Mouse (Mus musculus): ENCODE results near the gene Iqschfp. TPM values are rescaled to one million over a fixed set of nuclear protein-coding genes. Genes with fewer than 3 reads are reported as not detected.
A peak's percentile ranks its signal among the peaks of the same experiment; 100 is the strongest.

Gene Iqschfp
- polyA plus RNA-seq (2016; fragmentation: Nextera tagmentation; extraction: Ambion mirVana), result 0.12 TPM in 1 of 2 replicates, not detected in the other

GRCm38 (mm10) chr3:67892026-67892705, at the start of gene Iqschfp, which contains the start of gene Iqcj:
Iqschfp (plus strand) TSS chr3:67892232.
Iqcj (plus strand) TSS chr3:67892220.
- 81% methylated on average over 15 of the region's 15 CpGs for WGBS
- no peaks in the 10 kb centered on the region for H3K4me1 ChIP-seq (replicated peaks)
- no peaks in the 10 kb centered on the region for H3K36me3 ChIP-seq
- H3K27ac ChIP-seq, result no peak within 1 kb of the TSS
- H3K9me3 ChIP-seq, result no peaks in the 10 kb centered on the region
- H3K4me3 ChIP-seq, result no peak within 1 kb of the TSS
- no peaks in the 10 kb centered on the region for H3K27me3 ChIP-seq (ENCODE audit: insufficient read depth, poor library complexity, severe bottlenecking)
- DNase-seq (ENCODE audit: low spot score), result no peak

DNA sequence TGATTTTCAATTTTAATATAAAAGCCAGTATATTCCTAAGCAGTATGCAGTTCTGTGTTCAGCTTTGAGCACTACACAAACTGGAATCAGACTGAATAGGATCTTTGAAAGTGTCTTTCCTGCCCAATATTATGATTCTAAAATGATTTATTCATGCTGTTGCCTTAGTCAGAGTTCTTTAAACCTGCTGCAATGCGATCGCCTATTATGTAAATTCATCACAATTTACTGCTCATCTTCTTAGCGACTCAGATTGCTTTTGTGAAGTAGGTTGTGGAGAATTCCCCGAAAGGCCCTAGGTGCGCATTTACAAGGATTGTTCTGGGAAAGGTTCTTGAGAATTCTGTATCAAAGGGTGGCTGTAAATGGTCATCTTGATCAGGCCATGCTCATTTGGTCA, 39.6 kb upstream of the Iqschfp start:
- 86% methylated on average over 5 of the region's 5 CpGs for WGBS
- no peak overlapping the region for H3K4me3 ChIP-seq
- no peaks in the 10 kb centered on the region for H3K36me3 ChIP-seq
- H3K27me3 ChIP-seq (ENCODE audit: insufficient read depth, poor library complexity, severe bottlenecking), result no peaks in the 10 kb centered on the region
- no peak for DNase-seq (ENCODE audit: low spot score)
- no peak overlapping the region for H3K27ac ChIP-seq
- no peaks in the 10 kb centered on the region for H3K9me3 ChIP-seq
- H3K4me1 ChIP-seq (replicated peaks), result no peaks in the 10 kb centered on the region

- Histone ChIP-seq H3K27me3 (ENCODE audit: insufficient read depth, poor library complexity, severe bottlenecking) (no peaks in the 10 kb centered on the region), H3K36me3 (no peaks in the 10 kb centered on the region), H3K27ac (no peak overlapping the region), H3K9me3 (no peaks in the 10 kb centered on the region), H3K4me1 (replicated peaks) (no peaks in the 10 kb centered on the region), H3K4me3 (no peak overlapping the region)
- DNase-seq (ENCODE audit: low spot score), result no peak
- WGBS, result 88% methylated on average over 3 of the region's 3 CpGs
These were observed 30.5 kb upstream of the Iqschfp start for GRCm38 (mm10) chr3:67861524-67861923.

GRCm38 (mm10) chr3:67867420-67868065, 24.5 kb upstream of the Iqschfp start:
- DNase-seq (ENCODE audit: low spot score), result peak; percentile 6
- Histone ChIP-seq H3K27me3 (ENCODE audit: insufficient read depth, poor library complexity, severe bottlenecking) (no peaks in the 10 kb centered on the region), H3K4me3 (no peak overlapping the region), H3K4me1 (replicated peaks) (no peaks in the 10 kb centered on the region), H3K36me3 (no peaks in the 10 kb centered on the region), H3K27ac (no peak overlapping the region), H3K9me3 (no peaks in the 10 kb centered on the region)
- WGBS, result 71% methylated on average over 13 of the region's 13 CpGs

DNA sequence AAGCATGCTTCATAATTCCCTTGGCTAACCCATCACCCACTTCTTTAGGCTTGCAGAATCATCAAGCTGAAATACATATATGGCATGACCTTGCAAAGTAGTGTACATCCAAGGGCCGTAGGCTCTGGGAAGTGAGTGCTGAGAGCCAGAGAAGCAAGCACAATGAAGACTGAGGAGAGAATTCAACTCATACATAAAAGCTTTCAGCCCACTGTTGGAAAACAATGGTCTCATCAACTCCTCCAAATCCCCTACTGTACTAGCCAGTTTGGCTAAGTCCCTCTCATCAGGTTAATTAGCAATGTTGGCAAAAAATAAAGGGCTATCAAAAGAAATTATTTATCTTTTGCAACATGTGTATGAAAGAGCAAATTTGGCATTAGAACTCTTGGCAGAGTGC, 22.6 kb upstream of the Iqschfp start:
- Histone ChIP-seq H3K27ac (no peak overlapping the region), H3K4me1 (replicated peaks) (no peaks in the 10 kb centered on the region), H3K27me3 (ENCODE audit: insufficient read depth, poor library complexity, severe bottlenecking) (no peaks in the 10 kb centered on the region), H3K4me3 (no peak overlapping the region), H3K36me3 (no peaks in the 10 kb centered on the region), H3K9me3 (no peaks in the 10 kb centered on the region)
- no peak for DNase-seq (ENCODE audit: low spot score)
- 75% methylated on average over 1 of the region's 1 CpGs for WGBS

DNA sequence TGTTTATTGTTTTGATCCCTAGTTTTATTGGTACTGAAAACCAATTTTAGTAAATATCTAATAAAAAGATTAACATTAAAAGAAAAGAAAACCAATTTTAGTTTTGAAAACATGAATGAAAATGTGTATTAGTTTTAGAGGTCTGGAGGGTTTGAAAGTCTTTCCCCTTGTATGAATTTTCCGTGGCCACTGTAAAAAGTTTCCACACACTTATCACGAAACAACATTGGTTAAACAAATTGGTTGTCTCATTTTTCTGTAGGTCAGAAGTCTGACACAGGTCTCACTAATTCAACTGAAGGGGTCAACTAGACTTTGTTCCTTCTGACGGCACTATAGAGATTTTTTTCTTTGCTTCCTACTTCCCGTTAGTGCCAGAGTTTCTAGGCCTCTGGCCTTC, 14.8 kb upstream of the Iqschfp start:
- WGBS, result 78% methylated on average over 4 of the region's 4 CpGs
- Histone ChIP-seq H3K36me3 (no peaks in the 10 kb centered on the region), H3K27ac (no peak overlapping the region), H3K4me1 (replicated peaks) (no peaks in the 10 kb centered on the region), H3K4me3 (no peak overlapping the region), H3K27me3 (ENCODE audit: insufficient read depth, poor library complexity, severe bottlenecking) (no peaks in the 10 kb centered on the region), H3K9me3 (no peaks in the 10 kb centered on the region)
- DNase-seq (ENCODE audit: low spot score), result no peak

- Histone ChIP-seq H3K27ac (no peak overlapping the region), H3K4me1 (replicated peaks) (no peaks in the 10 kb centered on the region), H3K4me3 (no peak overlapping the region), H3K36me3 (no peaks in the 10 kb centered on the region), H3K9me3 (no peaks in the 10 kb centered on the region), H3K27me3 (ENCODE audit: insufficient read depth, poor library complexity, severe bottlenecking) (no peaks in the 10 kb centered on the region)
- 64% methylated on average over 3 of the region's 3 CpGs for WGBS
- no peak for DNase-seq (ENCODE audit: low spot score)
These were observed 7.7 kb upstream of the Iqschfp start for GRCm38 (mm10) chr3:67884335-67884734.

DNA sequence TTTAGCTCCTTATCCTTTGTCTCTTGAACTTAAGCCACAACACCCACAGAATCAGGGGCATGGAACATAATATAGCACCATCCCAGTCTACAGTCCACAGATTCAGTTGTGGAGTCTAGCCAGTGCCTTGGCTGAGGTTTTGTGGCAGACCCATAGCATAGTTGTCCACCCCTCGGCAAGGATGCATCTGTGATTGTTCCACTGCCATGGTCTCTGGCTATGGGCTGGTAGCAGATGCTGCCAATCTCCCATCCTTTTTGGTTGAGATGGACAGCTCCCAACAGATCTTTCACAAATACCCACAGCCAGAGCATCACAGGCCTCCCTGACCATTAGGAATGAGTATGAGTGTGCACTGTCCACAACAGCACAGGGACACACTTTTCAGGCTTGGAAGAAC, 5.9 kb upstream of the Iqschfp start:
- Histone ChIP-seq H3K4me3 (no peak overlapping the region), H3K36me3 (no peaks in the 10 kb centered on the region), H3K9me3 (no peaks in the 10 kb centered on the region), H3K27me3 (ENCODE audit: insufficient read depth, poor library complexity, severe bottlenecking) (no peaks in the 10 kb centered on the region), H3K27ac (0 out of 2 replicates have a peak overlapping the region, but pooled peaks have one; percentile 4), H3K4me1 (replicated peaks) (no peaks in the 10 kb centered on the region)
- 88% methylated on average over 1 of the region's 1 CpGs for WGBS
- DNase-seq (ENCODE audit: low spot score), result no peak

- Histone ChIP-seq H3K27ac (no peak overlapping the region), H3K9me3 (no peaks in the 10 kb centered on the region), H3K4me3 (no peak overlapping the region), H3K36me3 (no peaks in the 10 kb centered on the region), H3K4me1 (replicated peaks) (no peaks in the 10 kb centered on the region), H3K27me3 (ENCODE audit: insufficient read depth, poor library complexity, severe bottlenecking) (no peaks in the 10 kb centered on the region)
- no peak for DNase-seq (ENCODE audit: low spot score)
These were observed 4.8 kb upstream of the Iqschfp start for GRCm38 (mm10) chr3:67887251-67887650.

DNA sequence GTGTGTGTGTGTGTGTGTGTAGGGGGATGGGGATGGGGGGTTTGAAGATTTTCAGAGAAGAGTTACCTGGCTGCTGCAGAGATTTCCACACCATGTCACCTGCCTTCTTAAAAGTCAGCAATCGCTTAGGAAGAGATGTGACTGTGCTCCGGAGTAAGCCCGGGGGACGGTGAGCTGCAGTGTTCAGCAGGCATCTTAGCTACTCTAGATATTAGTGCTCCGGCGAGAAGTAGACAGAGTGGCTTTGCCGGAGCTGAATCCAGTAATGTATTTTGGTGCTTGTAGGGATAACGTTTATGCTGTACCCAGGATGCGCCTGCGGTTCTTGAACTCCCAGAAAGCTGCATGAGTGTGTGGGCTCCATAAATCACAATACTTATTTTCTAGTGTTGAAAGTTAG, 736 bp downstream of the Iqschfp start:
- H3K4me3 ChIP-seq, result no peak overlapping the region
- no peak overlapping the region for H3K27ac ChIP-seq
- no peaks in the 10 kb centered on the region for H3K36me3 ChIP-seq
- H3K9me3 ChIP-seq, result no peaks in the 10 kb centered on the region
- H3K27me3 ChIP-seq (ENCODE audit: insufficient read depth, poor library complexity, severe bottlenecking), result no peaks in the 10 kb centered on the region
- WGBS, result 90% methylated on average over 10 of the region's 10 CpGs
- H3K4me1 ChIP-seq (replicated peaks), result no peaks in the 10 kb centered on the region
- DNase-seq (ENCODE audit: low spot score), result no peak

DNA sequence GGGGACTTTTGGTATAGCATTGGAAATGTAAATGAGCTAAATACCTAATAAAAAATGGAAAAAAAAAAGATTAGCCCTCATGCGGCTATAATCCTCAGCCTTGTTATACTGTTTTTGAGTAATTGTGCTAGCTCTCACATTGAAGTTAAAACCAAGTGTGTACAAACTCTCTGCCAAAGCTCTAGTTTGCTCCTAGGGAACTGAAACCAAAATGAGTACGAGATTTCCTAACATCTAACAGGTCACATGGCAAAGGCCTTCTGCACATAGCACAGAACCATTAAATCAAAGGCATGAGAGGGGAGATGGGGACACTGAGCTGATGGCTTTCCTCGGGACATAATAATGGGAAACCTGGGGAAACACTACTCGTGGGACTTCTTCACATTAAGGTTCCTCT, 10.5 kb downstream of the Iqschfp start:
- no peak overlapping the region for H3K4me3 ChIP-seq
- no peaks in the 10 kb centered on the region for H3K27me3 ChIP-seq (ENCODE audit: insufficient read depth, poor library complexity, severe bottlenecking)
- no peaks in the 10 kb centered on the region for H3K4me1 ChIP-seq (replicated peaks)
- H3K27ac ChIP-seq, result no peak overlapping the region
- WGBS, result 89% methylated on average over 4 of the region's 4 CpGs
- H3K9me3 ChIP-seq, result no peaks in the 10 kb centered on the region
- DNase-seq (ENCODE audit: low spot score), result no peak
- no peaks in the 10 kb centered on the region for H3K36me3 ChIP-seq

- H3K4me1 ChIP-seq (replicated peaks), result no peaks in the 10 kb centered on the region
- WGBS, result 77% methylated on average over 2 of the region's 2 CpGs
- H3K27ac ChIP-seq, result no peak overlapping the region
- no peak for DNase-seq (ENCODE audit: low spot score)
- no peak overlapping the region for H3K4me3 ChIP-seq
- H3K27me3 ChIP-seq (ENCODE audit: insufficient read depth, poor library complexity, severe bottlenecking), result no peaks in the 10 kb centered on the region
- no peaks in the 10 kb centered on the region for H3K36me3 ChIP-seq
- H3K9me3 ChIP-seq, result no peaks in the 10 kb centered on the region
These were observed 16.6 kb downstream of the Iqschfp start for GRCm38 (mm10) chr3:67908586-67908985.

DNA sequence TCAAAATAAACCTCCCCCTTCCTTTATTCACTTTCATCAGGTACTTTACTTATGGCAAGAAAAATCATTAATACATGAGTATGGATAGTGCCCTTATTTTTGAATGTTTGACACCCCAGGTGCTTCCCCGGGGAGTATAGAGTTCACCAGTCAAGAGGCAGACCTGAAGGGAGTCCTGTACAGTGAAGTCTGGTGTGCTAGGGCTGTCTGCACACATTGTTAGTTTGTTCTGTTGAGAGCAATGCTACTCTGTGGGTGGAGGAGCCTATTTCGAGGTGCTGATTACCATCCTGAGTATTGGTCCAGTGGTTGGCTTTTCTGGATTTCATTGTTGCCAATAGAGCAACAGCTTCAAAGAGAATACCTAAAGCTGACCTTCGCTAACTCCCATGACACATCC, 26.1 kb downstream of the Iqschfp start:
- H3K4me1 ChIP-seq (replicated peaks), result no peaks in the 10 kb centered on the region
- no peaks in the 10 kb centered on the region for H3K9me3 ChIP-seq
- WGBS, result 87% methylated on average over 3 of the region's 3 CpGs
- no peak for DNase-seq (ENCODE audit: low spot score)
- H3K27me3 ChIP-seq (ENCODE audit: insufficient read depth, poor library complexity, severe bottlenecking), result no peaks in the 10 kb centered on the region
- no peaks in the 10 kb centered on the region for H3K36me3 ChIP-seq
- no peak overlapping the region for H3K4me3 ChIP-seq
- no peak overlapping the region for H3K27ac ChIP-seq
